Mouse (Mus musculus): Measurements from ENCODE around the gene Tcp1.
A peak's percentile ranks its signal among the peaks of the same experiment; 100 is the strongest.
"Not testable (repeated sequence)": the region's sequence is repeated elsewhere in the genome, so short reads cannot be mapped to it uniquely, and the experiment has no call there.

Tcp1 gene

GRCm38 (mm10) chr17:12915881-12916583, 531 bp downstream of the Tcp1 start, which contains the start of gene Mrpl18:
Gene Mrpl18 (minus strand): TSS chr17:12916345.
- peak; percentile 94 to 99 for DNase-seq (ENCODE audit: low spot score in 2 of 2)

DNA sequence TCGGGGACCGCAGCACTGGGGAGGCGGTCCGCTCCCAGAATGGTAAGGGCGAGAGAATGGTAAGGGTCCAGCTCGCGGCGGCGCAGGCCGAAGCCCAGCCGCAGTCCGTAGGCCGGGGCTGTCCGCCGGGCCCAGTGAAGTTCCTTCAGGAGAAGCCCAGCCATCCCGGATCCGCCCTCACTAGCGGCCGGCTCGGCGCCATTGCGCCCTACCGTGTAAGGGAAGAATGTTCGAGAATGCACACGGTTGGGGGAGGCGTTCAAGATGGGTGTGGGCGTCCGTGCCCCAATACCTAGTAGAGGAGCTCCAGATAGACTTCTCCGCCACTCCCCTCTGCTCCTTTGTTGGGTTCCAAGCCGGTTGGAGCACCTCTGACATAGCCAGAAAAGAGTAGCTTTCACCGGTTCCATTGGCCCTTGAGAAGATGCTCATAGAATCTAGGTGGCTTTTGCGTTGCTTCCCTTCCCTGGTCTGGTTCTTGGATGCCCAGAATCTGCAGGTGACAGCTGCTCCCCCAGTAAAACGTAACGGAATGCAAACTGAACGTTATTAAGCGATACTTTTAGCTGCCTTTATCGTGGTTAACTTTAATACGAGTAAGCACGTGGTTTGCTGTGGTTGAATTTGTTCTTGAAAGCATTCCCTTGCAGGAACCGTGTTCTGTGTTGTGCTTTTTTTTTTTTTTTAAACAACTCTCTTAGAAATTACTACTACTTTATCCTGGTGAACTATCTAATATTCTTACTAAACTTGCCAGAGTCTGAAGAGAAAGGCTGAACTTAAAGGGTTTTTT, 1.3 kb downstream of the Tcp1 start:
- DNase-seq (ENCODE audit: low spot score in 2 of 2), result peak in 1 of 2 experiments; percentile 53

DNA sequence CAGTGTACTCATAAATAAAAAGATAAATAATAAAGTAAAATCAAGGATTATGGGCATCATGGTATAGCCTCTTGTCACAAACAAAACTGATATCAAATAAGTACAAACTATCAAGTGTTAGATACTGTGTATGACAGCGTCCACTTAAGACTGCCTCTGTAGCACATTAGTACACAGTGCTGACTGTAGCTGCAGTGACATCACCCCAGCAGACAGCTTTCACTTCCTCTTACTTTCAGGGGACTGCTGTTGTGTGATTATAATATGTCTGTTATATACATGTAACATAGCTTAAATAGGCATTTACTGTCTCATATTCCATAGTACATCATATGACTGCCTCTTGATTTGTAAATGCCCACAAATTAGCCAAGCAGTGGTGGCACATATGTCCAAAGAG, 5.6 kb downstream of the Tcp1 start:
- no peak for DNase-seq (ENCODE audit: low spot score in 2 of 2)

DNA sequence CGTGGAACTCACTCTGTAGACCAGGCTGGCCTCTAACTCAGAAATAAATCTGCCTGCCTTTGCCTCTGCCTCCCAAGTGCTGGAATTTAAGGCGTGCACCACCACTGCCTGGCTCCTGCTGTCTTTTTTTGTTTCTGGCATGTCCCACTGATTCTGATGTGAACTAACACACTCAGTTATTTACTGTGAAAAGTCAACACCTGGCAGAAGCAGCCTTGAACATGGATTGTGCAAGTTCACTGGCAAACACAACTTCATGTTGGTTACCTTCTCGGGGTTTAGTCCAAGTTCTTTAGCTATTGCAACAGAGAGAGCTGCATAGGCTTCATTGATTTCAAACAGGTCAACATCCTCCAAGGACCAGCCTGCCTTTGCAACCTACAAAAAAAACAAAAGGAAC, 9.5 kb downstream of the Tcp1 start:
- no peak for DNase-seq (ENCODE audit: low spot score in 2 of 2)

DNA sequence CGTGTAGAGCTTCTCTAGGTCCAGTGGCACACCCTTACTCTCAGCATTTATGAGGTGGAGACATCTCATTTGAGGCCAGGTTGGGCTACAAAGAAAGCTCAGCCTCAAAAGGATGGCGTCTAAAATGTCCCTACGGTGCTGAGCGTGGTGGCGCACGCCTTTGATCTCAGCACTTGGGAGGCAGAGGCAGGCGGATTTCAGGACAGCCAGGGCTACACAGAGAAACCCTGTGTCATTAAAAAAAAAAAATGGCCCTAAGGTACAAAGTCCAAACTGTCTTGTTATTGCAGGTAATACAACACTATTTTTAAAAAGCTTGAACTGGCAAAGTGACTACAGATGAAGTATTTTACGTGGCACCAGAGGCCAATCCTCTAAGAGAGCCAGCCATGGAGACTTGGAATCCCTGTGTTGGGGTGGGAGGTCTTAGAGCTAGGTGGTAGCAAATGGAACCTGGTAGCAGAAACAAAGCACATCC, 10.2 kb downstream of the Tcp1 start:
- DNase-seq (ENCODE audit: low spot score in 2 of 2), result no peak

DNA sequence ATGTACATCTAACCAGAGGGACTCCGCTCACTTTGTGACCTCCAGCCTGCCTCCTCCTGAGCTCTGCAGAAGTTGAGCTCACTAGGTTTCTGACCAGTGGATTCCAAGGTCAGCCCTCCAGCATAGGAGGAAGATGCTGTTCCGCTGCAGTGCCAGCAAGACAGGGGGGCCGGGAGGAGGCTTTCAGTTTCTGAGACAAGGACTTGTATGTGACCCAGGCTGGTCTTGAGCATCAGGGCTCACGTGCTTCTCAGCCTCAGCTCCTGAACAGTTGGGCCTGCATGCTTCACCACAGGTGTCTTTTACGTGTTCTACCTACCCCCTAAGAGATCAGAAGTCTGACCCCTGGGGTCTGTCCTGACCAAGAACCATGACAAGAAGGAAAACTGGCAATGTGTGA, 16.1 kb downstream of the Tcp1 start:
- DNase-seq (ENCODE audit: low spot score in 2 of 2), result not testable (repeated sequence)

DNA sequence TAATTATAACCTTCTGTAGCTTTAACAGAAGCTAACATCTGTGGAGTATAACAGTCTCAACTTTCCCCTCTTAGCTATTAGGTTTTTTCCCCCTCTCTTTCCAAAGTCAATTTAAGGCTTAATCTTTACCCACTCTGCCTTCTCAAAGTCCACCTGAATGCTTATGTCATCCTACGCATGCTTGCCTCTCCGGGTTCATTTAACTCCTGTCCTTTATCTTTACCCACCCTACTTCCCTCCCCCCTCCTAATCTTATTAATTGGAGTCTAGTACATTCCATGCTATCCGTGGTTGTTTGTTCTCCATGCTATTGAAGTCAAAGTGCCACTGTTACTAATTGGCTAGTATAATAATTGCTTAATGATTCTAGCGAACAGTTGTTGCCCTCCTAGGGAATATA, 20.2 kb downstream of the Tcp1 start:
- no peak for DNase-seq (ENCODE audit: low spot score in 2 of 2)

DNA sequence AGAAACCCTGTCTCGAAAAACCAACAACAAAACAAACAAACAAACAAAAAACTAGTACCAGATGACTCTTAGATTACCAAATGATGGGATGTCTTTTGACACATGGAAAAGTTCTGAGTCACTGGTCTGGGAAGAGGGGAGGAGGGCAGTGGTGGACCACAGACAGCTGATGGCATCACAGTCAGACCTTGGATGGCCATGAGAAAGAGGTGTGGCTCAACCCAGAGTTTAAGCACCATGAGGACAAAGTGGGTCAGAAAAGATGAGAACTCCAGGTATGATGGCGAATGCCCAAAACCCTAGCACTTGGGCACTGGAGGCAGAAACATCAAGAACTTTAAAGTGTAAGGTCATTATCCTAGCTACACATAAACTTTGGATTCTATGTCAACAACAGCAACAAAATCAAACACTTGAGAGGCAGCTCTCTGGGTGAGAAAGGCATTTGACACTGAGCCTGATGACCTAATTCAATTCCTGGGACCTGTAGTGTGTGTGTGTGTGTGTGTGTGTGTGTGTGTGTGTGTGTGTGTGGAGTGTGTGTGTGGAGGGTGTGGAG, 22.0 kb downstream of the Tcp1 start:
- no peak for DNase-seq (ENCODE audit: low spot score in 2 of 2)

GRCm38 (mm10) chr17:12938077-12938476, 22.6 kb downstream of the Tcp1 start:
- DNase-seq (ENCODE audit: low spot score in 2 of 2), result no peak

GRCm38 (mm10) chr17:12939377-12940148, 24.1 kb downstream of the Tcp1 start:
- DNase-seq (ENCODE audit: low spot score in 2 of 2), result not testable (repeated sequence)

DNA sequence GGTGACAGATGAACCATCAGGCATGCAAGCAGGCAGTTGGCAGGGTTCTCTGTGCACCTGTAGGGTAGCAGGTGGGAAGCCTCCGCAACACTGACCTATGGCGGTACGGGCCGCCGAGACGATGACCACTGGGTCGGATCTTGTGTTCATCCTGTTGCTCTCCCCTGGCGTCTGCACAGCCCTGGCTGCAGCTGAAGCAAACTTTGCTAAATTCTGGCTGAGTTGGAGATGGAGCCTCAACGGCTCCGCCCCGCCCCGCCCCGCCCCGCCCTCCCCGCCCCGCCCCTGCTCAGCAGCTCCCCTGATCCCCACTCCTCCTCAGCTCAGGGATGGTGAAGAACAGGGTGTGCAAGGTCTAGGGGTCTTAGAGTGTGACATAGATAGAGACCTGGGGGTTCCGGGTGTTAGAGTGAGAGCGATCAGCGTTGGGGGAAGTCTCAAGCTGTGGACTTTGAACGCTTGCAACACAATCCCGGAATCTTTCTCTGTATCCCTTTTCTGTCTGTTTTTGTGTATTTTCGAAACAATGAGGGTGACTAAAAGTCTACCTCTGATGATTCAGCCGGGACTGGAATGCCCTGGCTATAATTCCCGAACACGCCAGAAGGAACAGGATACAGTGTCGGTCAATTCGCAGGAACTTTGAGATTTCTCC, 24.8 kb downstream of the Tcp1 start, which contains the start of gene Acat3:
TSS of gene Acat3 (minus strand) at position 450 of the 655 bp plus-strand sequence.
- DNase-seq (ENCODE audit: low spot score in 2 of 2), result no peak

DNA sequence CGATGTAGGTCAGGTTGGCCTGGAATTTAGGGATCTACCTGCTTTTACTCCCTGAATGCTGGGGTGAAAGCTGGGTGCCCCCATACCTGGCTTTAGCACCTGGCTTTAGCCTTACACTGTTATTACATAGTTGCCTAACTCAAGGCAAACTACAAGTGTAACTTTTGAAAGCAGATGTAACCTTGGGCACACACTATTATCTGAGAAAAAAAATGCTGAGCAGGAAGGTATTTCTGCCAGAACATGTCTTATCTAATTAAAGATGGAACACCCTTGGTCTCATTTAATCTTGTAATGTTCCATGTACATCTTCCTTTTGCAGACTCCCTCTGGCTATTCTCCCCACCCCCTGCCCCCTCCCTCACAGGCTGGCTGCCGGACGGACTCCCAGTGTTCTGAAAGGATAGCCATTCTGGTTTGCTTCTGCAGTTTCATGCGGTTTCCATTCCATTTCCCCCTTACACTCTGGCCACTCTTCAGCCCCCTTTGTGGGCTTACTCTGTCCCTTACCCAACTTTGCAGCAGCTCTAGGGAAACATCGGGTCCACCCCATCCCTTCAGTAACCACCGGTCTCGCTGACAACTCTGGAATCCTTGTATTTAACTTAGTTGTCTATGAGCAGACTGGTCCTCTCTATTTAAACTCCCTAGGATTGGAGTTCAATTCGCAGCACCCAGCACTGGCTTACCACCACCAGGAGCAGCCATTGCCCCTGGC, 26.2 kb downstream of the Tcp1 start:
- no peak for DNase-seq (ENCODE audit: low spot score in 2 of 2)

- DNase-seq (ENCODE audit: low spot score in 2 of 2), result no peak
These were observed 27.1 kb downstream of the Tcp1 start for GRCm38 (mm10) chr17:12942459-12943162.

DNA sequence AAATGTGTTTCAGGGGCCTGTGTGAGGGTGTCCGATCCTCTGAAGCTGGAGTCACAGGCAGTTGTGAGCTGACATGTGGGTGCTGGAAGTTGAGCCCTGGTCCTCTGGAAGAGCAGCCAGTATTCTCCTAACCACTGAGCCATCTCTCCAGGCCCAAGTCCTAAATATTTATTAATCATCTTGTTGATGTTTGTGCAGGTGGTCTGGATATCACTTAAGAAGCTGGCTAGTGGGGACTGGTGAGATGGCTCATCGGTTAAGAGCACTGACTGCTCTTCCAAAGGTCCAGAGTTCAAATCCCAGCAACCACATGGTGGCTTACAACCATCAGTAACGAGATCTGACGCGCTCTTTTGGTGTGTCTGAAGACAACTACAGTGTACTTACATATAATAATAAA, 34.2 kb downstream of the Tcp1 start:
- no peak for DNase-seq (ENCODE audit: low spot score in 2 of 2)

DNA sequence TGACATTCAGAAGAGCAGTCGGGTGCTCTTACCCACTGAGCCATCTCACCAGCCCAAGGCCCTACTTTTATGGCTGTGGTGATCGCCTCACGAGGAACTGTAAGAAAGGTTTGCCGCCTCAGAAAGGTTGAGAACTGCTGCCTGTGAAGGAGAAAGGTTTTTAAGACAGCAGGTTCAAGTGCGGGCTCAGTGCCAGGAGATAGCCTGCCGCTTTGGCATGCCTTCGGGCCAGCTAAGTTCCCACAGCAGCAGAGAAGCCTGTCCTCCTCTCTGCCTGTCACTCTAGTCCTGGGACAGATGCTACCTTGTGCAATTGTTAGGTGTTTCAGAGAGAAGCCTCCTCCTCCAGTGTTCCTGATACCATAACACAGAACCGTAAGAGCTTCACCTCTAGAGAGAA, 41.2 kb downstream of the Tcp1 start:
- no peak for DNase-seq (ENCODE audit: low spot score in 2 of 2)

- DNase-seq (ENCODE audit: low spot score in 2 of 2), result not testable (repeated sequence)
These were observed 43.9 kb downstream of the Tcp1 start for GRCm38 (mm10) chr17:12959377-12959776.

DNA sequence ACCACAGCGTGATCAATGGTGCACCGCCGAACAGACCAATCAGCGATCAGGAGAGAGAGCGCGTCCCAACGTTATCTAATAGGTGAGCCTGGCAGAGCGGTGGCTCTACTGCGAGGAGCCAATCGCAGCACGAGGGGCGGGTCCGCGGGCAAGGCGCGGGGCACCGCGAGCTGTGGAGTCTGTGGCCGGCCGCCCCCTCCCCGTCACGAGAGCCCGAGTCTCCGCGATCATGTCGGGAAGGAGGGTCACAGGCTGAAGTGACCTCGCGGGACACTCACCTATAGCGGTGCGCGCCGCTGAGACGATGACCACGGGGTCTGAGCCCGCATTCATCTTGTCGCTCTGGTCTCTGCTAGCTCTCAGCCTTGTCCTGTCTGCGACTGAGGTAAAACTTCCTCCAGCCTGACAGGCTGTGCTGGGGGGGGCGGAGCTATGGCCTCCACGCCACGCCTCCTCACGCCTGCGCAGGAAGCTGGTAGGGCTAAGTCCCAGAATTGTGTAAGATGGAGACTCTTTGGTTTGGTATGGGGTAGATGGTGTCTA, 44.9 kb downstream of the Tcp1 start, which contains the start of gene Acat2:
TSS of gene Acat2 (minus strand) at position 417 of the 543 bp plus-strand sequence.
- peak; percentile 88 to 95 for DNase-seq (ENCODE audit: low spot score in 2 of 2)

DNA sequence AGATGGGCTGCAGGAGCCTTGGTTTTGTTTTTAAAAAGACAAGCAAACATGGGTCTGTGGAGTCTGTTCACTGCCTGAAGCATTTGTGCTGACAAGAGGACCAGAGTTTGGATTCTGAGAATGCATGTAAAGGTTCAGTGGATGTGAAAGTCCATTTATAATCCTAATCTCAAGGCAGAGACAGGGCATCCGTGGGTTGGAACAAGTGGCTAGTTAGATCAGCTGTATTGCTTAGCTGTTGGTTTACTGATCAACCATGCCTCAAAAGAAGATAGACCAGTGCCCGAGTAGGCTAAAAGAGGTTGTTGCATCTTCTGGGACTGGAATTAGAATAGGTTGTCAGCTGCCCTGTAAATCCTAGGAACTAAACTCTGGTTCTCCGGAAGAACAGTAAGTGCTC, 48.0 kb downstream of the Tcp1 start:
- no peak for DNase-seq (ENCODE audit: low spot score in 2 of 2)

DNA sequence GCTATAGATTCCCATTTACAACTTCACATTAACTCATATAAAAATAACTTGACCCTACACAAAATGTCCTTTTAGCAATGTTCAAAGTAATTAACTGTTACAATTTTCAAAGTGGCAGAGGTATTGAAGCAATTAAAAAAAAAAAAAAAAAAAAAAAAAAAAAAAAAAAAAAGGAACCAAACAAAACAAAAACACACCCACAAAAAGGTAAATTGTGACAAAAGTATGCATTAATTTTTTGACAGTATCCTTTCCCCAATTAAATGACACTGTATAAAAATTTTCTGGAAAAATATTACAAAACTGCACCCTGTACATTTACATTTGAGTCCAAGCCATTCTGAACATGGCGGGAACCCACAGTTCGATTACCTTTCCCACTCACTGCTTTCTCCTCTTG, 51.7 kb downstream of the Tcp1 start:
- no peak for DNase-seq (ENCODE audit: low spot score in 2 of 2)

DNA sequence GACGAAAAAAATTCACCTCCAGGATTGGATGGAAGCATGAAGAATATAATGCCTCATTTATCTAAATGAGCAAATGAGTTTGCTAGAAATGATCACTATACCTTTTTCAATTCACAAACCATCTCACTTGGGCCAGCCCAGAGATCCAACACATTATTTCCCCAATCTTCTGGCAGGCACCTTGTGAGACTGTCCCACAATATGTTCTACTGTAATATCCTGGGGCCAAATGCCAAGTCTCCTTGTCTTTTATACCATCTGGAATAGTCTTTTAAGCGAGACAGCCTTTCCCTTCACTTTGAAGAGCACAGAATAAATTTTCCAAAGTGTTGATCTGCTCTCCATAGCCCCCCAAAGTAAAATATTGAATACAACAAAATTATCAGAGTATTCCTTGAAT, 58.4 kb downstream of the Tcp1 start:
- no peak for DNase-seq (ENCODE audit: low spot score in 2 of 2)
